Mouse (Mus musculus) right cerebral cortex, postnatal 14 days (tissue): ENCODE data around the gene Stard8.
"Not testable (repeated sequence)": the region's sequence is repeated elsewhere in the genome, so short reads cannot be mapped to it uniquely, and the experiment has no call there.

ENCODE experiments used
- DNase-seq: peaks from one replicate; pipeline ENCODE4 v3.0.0; 2022

Stard8 gene

GRCm38 (mm10) chrX:99003046-99003445, at the start of gene Stard8:
TSS of gene Stard8 (plus strand) at chrX:99003248.
- DNase-seq: no peak

DNA sequence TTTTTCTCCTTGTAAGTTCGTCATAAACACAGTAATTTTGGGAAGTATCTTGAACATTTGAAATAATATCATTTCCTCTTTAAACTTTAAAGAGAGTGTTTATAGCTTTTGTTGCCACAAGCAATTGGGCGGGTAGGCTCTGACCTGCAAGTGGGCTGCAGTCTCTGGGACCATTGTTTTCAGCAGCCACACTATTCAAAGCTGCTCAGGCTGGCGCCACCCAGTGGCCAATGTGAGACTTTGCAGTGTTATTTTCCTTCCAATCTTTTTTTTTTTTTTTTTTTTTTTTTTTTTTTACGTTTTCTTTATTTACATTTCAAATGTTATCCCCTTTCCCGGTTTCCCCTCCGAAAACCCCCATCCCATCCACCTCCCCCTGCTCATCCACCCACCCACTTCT, 49.1 kb upstream of the Stard8 start:
- DNase-seq: no peak

GRCm38 (mm10) chrX:98958287-98958686, 44.8 kb upstream of the Stard8 start:
- no peak for DNase-seq

- DNase-seq: no peak
These were observed 44.0 kb upstream of the Stard8 start for GRCm38 (mm10) chrX:98959050-98959449.

DNA sequence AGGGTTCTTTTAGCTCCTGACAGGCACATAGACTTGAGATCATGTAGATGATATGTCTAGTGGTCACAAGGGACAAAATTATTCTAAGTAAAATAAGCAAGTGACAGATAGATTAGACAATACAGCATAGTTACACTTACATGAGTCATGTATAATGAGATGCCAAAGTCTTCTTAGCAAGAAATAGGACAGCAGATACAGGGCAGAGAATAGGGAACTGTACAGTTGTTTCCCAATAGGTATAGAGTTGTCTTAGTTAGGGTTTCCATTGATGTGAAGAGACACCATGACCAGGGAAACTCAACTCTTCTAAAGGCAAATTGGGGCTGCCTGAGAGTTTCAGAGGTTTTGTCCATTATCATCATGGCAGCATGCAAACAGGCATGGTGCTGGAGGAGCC, 39.3 kb upstream of the Stard8 start:
- DNase-seq: no peak

DNA sequence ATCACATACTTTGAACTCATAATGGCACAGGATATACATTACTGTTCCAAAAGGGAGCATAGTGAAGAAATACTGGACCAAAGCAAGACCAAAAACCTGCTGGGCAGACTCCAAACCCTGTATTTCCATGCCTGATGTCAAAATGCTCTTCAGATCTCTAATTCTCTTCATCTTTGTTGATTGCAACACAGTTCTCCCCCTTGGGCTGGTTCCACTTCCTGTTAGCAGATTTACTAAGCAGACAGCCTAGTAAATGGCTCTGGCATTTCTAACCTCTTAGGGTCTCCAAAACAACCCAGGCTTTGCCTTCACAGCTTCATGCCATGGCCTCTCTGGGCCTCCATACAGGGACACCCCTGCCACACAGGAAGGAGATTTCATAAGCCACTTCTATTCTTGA, 38.5 kb upstream of the Stard8 start:
- no peak for DNase-seq

DNA sequence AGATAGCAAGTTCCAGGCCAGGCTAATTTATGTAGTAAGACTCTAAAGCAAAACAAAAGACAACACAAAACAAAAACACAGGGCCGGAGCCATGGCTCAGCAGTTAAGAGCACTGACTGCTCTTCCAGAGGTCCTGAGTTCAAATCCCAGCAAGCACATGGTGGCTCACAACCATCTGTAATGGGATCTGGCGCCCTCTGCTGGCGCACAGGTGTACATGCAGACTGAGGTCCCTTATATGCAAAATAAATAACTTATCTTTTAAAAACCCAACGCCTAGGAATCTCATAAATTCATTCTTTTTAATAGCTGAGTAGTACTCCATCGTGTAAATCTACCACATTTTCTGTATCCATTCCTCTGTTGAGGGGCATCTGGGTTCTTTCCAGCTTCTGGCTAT, 16.4 kb upstream of the Stard8 start:
- not testable (repeated sequence) for DNase-seq

DNA sequence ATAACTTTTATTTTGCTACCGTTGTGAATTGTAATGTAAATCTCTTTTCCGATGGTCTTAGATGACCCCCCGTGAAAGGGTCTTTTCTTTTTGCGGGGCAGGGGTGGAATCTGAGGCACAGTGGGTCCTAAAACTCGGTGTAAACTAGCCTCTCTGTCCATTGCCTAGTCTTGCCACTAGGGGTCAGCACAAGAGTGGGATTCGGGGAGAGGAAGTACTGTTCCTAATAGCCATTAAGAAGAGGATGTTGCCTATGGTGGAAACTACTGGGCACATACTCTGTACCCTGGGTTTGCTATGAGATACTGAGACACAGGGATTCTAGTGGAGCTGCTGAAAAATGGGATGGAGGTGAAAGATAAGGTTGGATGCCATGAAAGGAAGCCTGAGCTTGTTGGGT, 13.5 kb upstream of the Stard8 start:
- DNase-seq: peak; percentile 52

DNA sequence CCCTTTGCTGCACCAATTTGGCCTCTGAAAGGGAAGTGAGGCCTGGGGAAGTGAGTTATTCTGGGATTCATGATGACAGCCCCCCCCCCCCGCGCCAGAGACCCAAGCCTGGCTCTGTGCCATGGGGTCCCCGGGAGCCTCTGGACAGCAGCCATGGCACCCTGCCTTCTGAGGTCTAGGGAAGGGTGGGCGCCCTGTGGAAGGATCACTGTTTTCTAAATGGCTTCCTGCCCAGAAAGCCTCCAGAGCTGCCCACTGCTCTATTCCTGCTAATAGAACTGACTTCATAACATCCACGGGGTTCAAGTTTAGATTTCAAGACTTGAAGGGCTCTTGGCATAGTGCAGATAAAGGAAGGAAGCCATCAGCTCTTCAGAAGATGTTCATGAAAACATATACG, 983 bp upstream of the Stard8 start:
- DNase-seq: no peak

- no peak for DNase-seq
These were observed 7.5 kb downstream of the Stard8 start for GRCm38 (mm10) chrX:99010581-99010980.

DNA sequence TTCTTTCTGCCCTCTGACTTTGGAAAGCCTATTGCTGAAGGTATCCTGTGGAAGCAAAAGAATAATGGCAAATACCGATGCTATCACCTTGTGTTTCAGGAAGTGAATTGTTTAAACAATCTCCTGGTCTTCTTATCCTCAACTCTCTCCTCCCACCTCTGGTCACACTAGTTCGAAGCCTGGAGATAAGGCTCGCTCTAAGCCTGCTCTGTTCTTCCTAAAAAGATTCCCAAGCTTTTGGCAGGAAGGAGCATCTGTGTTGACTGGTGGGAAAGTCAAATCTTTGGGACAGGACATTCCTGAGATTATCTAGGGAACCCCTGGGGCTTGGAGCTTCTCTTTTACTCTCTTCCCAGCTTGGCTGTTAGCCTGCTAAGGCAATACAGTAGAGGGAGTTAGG, 8.2 kb downstream of the Stard8 start:
- DNase-seq: no peak

GRCm38 (mm10) chrX:99012486-99012885, 9.4 kb downstream of the Stard8 start:
- DNase-seq: no peak

- no peak for DNase-seq
These were observed 12.7 kb downstream of the Stard8 start for GRCm38 (mm10) chrX:99015705-99016104.

DNA sequence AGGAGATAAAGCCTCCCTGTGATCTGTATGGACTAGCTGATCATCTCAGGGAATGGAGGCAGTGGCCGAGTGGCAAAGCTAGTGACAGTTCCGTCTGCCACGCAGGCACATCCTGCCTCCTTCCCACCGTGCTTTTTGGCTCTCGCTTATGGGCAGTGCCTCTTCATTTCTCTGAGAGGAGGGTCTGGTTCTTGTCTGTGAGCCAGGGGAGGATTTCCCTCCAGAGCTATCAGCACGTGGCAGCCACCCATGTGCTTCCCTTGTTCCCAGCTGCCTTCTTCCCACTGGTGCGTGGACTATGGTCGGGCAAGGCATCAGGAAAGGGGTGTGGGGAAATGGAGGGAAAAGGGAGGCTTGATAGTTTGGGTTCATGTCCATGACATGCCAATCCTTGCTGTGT, 13.9 kb downstream of the Stard8 start:
- DNase-seq: no peak

GRCm38 (mm10) chrX:99017874-99018273, 14.8 kb downstream of the Stard8 start:
- no peak for DNase-seq

GRCm38 (mm10) chrX:99019303-99019702, 16.3 kb downstream of the Stard8 start:
- no peak for DNase-seq

DNA sequence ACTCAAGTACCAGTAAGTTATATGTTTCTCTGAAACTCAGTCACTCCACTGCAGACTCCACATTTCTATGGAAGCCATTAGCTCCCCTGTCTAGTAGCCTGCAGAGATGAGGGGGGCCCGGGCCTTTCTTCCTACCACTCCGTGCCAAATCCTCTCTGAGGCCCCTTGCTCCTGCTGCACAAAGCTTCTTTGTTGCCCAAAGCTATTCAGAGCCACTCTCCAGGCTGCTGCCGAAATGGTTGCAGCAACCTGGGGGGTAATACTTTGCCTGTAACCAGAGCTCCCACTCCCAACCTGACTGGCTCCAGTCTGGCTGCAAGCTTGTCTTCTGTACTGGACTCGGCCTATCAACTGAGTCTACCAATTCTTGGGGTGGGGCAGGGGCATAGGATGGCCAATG, 17.2 kb downstream of the Stard8 start:
- no peak for DNase-seq

- no peak for DNase-seq
These were observed 18.5 kb downstream of the Stard8 start for GRCm38 (mm10) chrX:99021593-99021992.

- DNase-seq: no peak
These were observed 20.9 kb downstream of the Stard8 start for GRCm38 (mm10) chrX:99023951-99024350.

GRCm38 (mm10) chrX:99035407-99035806, 32.4 kb downstream of the Stard8 start:
- DNase-seq: no peak

DNA sequence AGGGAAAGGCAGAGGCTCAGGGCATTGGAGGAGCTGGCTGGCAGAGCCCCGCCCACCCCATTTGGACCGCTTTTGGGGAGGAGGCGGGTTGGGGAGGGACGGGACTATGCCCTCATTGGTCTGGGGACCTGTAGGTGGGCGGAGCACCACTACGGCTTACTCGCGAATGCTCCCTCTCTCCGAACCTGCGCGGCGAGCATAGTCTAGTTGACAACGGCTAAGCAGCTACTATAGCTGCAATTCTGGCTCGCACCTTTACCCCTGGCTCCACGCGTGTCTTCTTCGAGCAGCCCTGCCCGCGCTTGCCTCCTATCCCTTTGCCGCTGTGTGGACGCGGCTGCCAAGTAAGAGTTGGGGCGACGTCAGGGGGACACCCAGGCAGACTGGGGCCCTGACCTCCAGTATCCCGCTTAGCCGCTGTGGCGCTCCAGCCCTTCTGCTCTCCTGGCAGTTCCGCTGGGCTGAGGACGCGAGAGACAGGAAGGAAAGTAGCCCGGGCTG, 39.5 kb downstream of the Stard8 start:
- DNase-seq: peak; percentile 56

GRCm38 (mm10) chrX:99043275-99043674, 40.2 kb downstream of the Stard8 start:
- DNase-seq: no peak

DNA sequence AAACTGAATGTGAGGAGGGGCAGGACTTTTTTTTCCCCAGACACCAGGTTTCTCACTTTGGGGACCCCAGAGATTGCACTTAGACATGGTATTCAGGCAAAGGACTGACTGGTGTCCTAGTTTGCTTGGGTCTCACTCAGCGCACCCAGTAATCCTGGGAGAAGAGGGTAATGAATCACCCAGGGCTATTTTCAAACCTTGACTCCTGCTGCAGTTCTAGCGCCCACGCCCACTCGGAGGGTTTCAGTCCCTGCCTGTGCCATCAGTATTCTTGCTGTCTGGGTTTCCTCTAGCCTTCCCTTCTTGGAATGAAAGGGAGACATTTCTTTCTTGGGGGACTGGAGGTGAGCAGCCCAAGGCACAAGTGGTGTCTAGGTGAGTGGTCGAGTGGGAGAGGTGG, 40.7 kb downstream of the Stard8 start:
- no peak for DNase-seq

GRCm38 (mm10) chrX:99045315-99045714, 42.3 kb downstream of the Stard8 start:
- DNase-seq: no peak

DNA sequence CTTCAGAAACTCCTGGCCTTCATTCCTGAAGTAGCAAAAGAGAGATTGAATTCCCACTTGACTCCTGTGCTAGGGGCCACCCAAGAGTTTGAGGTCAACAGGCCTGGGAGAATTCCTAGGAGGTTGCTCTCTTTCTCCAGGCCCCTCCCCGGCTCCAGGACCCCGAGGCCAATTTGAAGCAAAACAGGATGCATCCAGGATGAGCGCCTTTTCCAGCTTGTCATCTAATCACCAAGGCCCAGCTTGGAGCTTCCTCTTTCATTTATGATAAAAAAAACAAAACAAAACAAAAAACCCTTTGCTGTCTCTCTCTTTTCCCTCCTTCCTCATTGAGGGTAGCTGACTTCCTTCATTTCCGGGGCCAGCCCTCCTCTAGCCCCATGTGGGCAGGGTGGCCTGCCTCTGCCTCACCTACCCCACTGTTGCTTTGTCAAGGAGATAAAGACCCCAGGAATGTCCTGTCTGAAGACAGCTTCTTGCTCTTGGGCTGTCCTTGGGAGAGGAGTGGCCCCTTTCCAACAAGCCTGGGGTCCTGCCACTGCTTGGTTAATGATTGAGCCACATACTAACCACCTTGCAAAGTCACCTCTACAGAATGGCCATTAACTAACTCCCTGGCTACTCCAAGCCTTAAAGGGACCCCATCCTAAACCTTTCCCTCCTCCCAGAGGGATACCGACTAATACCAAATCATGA, 43.5 kb downstream of the Stard8 start:
- DNase-seq: no peak
